Mouse (Mus musculus) WW6 (cell line): ENCODE data around the gene Ugt1a7c.
"Not testable (repeated sequence)": the region's sequence is repeated elsewhere in the genome, so short reads cannot be mapped to it uniquely, and the experiment has no call there.

Experiments used
- DNase-seq: peaks from one replicate; pipeline ENCODE4 v3.0.0-alpha.2; 2013; ENCODE audit warnings: low read depth, low spot score

Gene Ugt1a7c

DNA sequence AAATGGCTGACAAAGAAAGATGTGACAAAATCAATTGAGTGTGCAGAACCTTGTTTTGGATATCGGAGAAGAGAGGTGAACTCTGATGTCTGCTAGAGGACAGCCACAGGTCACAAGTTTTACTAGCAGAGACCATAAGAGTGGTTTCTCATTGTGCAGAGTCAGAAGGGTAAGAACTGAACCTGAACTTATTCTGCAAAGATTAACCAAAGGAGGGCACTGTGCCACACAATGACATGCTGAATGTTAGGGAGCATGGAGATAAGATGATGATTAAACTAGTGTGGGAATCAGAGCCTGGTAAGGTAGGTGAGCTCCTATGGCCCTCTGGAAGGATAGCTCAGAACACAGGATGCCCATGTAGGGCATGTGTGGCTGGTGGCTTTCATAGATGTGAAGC lies 100.8 kb downstream of the Ugt1a7c start:
- no peak for DNase-seq

GRCm38 (mm10) chr1:88197443-88197842 lies 102.6 kb downstream of the Ugt1a7c start:
- no peak for DNase-seq

GRCm38 (mm10) chr1:88199996-88200395 lies 105.1 kb downstream of the Ugt1a7c start:
- no peak for DNase-seq

GRCm38 (mm10) chr1:88200456-88200855 lies 105.6 kb downstream of the Ugt1a7c start, which contains the start of gene Ugt1a2:
Ugt1a2 (plus strand) TSS chr1:88200601.
- DNase-seq = no peak

- DNase-seq = no peak
Measured at GRCm38 (mm10) chr1:88205294-88205922, 110.5 kb downstream of the Ugt1a7c start, which contains the start of gene Dnajb3. Dnajb3 (minus strand) TSS chr1:88205782.

- DNase-seq = no peak
Measured at GRCm38 (mm10) chr1:88206843-88207479, 112.1 kb downstream of the Ugt1a7c start.

- DNase-seq = no peak
Measured at GRCm38 (mm10) chr1:88211812-88212211, 117.0 kb downstream of the Ugt1a7c start, which contains the start of gene Ugt1a1. Ugt1a1 (plus strand) TSS chr1:88211959.

DNA sequence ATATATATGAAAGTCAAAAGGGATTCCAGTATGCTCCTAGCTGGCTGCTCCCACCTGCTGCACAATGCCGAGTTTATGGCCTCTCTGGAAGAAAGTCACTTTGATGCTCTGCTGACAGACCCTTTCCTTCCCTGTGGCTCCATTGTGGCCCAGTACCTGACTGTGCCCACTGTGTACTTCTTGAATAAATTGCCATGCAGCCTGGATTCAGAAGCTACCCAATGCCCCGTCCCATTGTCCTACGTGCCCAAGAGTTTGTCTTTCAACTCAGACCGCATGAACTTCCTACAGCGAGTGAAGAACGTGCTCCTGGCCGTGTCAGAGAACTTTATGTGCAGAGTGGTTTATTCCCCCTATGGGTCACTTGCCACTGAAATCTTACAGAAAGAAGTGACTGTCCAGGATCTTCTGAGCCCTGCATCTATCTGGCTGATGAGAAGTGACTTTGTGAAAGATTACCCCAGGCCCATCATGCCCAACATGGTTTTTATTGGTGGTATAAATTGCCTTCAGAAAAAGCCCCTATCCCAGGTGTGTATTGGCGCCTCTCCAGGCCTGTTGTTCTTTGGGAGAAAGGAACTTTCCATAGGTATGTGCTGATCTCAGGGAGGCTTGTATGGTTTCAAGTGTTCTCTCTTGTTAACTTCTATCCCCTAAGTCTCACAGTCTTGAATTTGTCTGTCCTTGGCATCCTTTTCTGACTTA lies 117.6 kb downstream of the Ugt1a7c start:
- DNase-seq = no peak

GRCm38 (mm10) chr1:88213061-88213460 lies 118.2 kb downstream of the Ugt1a7c start:
- no peak for DNase-seq

- no peak for DNase-seq
Measured at GRCm38 (mm10) chr1:88213766-88214461, 119.1 kb downstream of the Ugt1a7c start.

DNA sequence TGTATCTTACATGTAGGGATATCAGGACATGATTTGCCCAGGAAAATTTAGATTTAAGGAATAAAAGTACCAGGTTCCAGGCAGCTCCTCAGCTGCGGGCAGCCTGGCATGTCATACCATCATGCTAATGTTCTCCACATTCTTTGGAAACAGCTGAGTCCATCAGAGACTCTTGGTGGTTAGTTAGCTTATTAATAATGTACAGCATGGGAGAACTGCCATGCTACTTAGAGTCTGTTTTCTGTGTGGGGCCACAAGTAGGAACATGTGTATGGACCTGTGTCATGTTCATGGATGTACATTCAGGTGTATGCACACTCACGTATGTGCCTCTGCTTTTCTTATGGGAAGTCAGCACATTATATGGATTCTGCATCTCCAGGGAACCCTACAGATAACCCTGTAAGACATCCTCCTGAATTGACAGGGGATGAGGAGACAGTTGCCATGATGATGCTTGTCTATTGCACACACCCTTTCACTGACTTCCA lies 119.6 kb downstream of the Ugt1a7c start:
- no peak for DNase-seq

- DNase-seq = no peak
Measured at GRCm38 (mm10) chr1:88215466-88216380, 120.9 kb downstream of the Ugt1a7c start.

GRCm38 (mm10) chr1:88216551-88216950 lies 121.7 kb downstream of the Ugt1a7c start:
- no peak for DNase-seq

- DNase-seq = no peak
Measured at GRCm38 (mm10) chr1:88217144-88217543, 122.3 kb downstream of the Ugt1a7c start.

DNA sequence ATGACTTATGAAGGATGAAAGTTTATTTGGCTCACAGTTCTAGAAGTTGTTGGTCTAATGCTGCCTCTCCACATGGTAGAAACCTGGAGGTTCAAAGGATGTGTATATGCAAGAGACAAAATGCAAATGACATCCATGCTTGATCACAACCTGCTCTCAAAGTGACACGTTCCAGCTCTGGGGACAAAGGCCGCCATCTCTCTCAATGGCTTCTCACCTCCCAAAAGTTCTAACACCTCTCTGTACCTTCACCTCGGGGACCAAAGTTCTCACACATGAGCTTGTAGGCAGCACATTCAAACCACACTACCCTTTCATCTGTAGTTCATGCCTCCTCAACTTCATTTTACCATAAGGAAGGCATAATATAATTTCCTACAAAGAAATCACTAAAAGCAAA lies 122.7 kb downstream of the Ugt1a7c start:
- DNase-seq = peak; percentile 4

DNA sequence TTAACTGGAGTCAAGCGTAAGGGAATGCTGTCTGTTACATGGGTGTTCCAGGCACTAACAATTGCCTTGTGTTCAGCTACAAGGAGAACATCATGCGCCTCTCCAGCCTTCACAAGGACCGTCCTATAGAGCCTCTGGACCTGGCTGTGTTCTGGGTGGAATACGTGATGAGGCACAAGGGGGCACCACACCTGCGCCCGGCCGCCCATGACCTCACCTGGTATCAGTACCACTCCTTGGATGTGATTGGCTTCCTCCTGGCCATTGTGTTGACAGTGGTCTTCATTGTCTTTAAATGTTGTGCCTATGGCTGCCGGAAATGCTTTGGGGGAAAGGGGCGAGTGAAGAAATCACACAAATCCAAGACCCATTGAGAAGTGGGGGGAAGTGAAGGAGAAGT lies 123.2 kb downstream of the Ugt1a7c start:
- DNase-seq = peak; percentile 5

GRCm38 (mm10) chr1:88218591-88218990 lies 123.7 kb downstream of the Ugt1a7c start:
- DNase-seq = no peak

DNA sequence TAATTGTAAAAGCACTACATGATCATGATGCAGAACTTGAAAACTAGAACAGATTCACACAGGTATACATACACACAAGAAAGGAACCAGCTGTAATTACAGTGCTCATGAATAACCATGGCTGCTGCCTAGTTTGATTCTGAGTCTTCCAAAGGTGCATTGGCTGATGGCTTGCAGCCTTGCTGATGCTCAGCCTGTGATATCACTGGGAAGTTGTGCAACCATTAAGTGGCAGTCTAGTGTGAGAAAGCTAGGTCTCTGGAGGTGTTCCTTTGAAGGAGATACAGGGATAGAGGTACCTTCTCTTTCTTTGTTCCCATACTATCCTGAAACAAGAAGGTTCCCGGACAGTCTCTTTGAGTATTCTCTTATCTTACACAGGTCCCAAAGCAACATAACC lies 124.2 kb downstream of the Ugt1a7c start:
- no peak for DNase-seq

- no peak for DNase-seq
Measured at GRCm38 (mm10) chr1:88220336-88220735, 125.5 kb downstream of the Ugt1a7c start.

DNA sequence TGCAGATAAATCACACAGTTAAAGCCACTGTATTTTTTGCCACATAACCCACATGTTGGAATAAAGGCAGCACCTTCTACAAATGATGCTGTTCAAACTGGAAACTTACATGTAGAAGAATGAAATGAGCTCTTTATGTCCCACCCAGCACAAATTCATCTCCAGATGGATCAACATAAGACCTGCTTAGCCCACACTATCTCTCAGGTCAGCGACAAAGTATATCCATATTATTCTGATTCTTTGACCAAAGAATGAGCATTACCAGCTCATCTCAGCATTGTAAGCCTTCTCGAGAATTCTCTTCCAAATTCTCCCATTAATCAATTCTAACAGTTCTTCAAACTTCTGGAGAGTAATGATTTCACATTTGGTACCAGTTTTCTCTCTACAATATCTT lies 127.4 kb downstream of the Ugt1a7c start:
- DNase-seq = no peak

GRCm38 (mm10) chr1:88223011-88223515 lies 128.2 kb downstream of the Ugt1a7c start:
- not testable (repeated sequence) for DNase-seq
